Mouse (Mus musculus) left cerebral cortex, adult 18-20 months (tissue): ENCODE results near the gene Chgb. TPM values are rescaled to one million over a fixed set of nuclear protein-coding genes. Genes with fewer than 3 reads are reported as not detected.

Experiments
- DNase-seq, 2 experiments: peaks; one replicate each; pipeline ENCODE4 v3.0.0; 2021 to 2022; ENCODE audit warnings: low spot score in 2 of 2, mixed read lengths in 1 of 2
- long read RNA-seq, 2 experiments: library from polyadenylated mRNA; stranded (forward); transcript quantifications; one replicate each; pipeline ENCODE4 v2.0.0; 2021
- total RNA-seq, 2 experiments: library from RNA; stranded (reverse); gene quantifications; 2 replicates each; pipeline ENCODE4 v1.2.3; 2021

The Chgb gene
- total RNA-seq = 100 to 1,000 TPM; 266 to 279 TPM
- long read RNA-seq, experiment 1, transcript Chgb-201 (5 exons, 2,740 nt) = major isoform, 401 of 538 reads
- long read RNA-seq, experiment 1, partial matches to known transcripts = 131 of 538 reads
- long read RNA-seq, experiment 1, other reads (novel, unspliced or antisense) = 6 of 538 reads
- long read RNA-seq, experiment 2, transcript Chgb-201 (5 exons, 2,740 nt) = major isoform, 315 of 413 reads
- long read RNA-seq, experiment 2, partial matches to known transcripts = 88 of 413 reads
- long read RNA-seq, experiment 2, other reads (novel, unspliced or antisense) = 10 of 413 reads

DNA sequence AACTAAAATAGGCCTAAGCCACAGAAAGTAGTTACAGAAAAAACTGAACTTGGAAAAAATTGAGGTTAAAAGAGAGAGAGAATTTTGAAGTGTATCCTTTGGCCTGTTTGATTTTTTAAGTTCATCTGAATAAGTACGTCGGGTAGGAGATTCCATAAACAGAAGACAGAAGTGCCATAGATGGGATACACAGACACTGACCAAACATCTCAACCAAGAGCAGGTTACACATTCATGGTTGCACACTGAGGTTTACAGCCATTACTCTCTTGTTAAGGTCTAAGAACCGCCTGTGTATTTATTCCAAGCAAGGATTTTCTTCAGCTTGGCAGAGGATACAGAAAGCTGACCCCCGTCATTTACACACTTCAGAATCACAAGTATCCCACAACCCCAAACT is at the start of gene Chgb:
Gene Chgb (plus strand): TSS at position 301 of the 400 bp plus-strand sequence.
- no peak for DNase-seq

DNA sequence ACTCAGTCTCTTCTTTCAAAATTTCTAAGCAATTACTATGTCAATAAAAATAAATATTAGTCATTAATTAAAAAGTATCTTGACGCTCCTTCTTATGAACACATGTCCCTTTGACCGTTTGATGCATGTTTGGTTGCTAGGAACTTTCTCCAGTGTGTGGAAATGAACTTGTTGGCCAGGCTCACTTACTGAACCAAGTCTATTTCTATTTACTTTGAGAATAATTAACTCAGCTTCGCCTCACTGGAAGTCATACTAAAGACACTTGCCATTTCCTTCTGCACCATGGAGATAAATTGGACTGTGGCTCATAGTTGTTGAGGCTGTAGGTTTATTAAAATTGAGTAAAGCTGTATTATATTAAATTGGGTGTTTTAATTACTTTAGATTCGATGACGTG is 48.1 kb upstream of the Chgb start:
- DNase-seq = no peak

DNA sequence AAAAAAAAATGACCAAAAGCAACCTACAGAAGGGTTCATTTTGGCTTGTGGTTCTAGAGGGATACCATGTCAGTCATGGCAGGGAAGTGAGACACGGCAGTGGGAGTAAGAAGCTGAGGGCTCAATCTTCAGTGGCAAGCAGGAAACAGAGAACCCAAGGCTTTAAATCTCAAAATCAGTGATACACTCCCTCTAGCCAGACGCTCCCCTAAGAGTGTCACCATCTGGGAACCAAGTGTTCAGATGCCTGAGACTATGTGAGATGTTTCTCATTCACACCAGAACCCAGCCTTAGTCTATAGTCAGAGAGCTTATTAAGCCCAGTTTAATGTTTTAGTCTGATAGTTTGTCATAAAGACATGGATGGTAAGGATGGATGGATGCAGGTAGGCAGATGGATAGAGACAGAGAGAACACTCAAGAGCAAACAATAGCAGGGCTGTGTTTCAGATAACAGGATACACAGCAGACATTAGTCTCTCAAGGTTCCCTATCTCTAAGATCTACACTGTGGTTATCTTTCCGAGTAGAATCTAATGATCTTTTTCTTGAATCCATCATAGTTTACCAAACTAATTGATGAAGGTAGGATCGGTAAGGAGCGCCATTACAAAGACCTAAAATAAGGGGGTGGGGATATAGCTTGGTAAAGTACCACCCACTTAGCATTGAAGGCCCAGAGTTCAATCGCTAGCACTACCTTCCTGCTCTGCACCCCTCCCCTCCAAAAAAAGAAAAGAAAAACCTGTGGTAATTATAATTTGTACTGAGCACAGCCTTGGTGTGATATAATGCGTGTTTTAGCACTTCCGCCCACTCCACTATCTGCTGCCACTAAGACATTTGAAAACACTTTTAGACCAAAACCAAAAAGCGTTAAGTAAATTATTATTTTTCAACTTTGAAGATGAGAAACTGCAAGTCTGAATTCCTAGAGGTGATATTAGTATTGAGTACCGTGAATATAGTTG is 47.2 kb upstream of the Chgb start:
- DNase-seq = no peak

DNA sequence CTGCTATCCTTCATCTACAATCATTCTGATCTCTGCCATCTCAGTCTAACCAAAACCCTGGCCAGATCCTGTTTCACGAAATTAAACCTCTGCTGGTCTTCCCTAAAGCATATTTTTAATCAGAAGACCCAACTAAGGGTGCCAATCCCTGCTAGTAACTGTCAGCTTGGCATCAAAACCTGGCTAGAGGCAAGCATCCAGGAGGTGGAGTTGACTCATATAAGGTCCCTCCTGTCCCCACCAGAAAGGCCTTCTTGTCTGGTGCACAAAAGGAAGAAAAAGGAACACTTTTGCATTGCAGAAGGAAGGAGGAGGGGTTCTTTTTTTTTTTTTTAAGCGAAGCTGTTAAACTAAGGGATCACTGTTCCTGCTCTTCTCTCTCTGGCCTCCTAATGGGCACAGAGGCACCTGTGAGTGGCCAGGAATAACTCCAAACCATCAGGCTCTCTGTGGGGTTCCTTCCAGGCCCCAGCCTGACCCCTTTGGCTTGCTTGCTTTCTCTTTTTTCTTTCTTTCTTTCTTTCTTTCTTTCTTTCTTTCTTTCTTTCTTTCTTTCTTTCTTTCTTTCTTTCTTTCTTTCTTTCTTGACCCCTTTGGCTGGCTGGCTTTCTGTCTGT is 42.2 kb upstream of the Chgb start:
- no peak for DNase-seq

DNA sequence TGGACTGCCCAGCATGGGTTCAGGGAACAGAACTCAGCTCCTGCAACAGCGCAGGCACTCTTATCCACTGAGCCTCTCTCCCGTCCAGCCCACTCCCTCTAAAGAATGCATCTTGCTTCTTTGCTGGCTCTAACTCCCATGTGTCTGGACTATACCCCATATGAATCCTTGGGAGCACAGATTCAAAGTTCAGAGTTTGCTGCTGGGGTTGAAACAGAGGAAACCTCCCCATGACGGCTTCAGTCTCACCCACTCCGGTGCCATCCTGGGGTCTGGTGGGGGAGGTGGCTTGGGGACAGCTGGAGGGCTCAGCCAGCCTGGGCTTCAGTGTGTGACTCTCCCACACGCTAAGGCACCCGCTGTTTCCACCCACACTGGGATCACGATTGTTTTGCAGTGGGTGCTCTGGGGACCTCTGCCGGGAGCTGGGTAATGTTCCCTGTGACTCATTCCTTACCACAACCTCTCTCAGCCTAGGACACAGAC is 39.2 kb upstream of the Chgb start:
- DNase-seq = peak; percentile 62 to 83

DNA sequence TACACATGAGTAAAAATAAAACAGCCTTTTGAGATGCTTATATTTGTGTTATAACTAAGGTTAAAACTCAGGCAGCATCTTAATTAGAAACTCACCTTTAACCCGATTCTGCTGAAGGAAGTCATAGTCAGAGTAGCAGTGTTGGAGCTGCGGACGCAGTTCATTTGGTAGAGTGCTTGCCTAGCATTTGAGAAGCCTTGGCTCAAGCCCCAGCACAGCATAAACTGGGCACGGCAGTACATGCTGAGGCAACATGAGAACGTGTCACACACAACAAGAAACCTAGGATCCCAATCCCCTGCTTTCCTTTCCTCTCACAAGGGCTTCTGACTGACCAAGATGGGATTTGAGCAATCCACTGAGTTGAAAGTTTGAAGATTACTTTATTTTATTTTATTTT is 36.2 kb upstream of the Chgb start:
- DNase-seq = no peak

DNA sequence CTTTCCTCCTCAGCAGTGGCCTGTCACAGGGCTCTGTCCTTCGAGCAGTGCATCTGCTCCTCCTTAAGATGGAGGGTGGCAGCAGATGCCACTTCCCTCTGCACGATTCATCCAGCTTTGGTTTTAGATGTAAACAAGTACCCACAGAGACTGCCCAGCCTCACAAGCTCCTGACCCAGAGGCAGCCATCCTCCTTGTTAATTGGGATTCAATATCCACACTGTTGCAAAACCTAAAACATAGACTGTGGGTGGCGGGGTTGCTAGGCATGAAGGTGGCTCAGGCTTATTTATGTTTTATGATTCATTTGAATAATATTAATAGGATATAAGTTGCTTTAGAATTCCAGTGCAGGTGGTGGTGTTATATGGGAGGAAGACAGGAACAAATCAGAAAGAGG is 35.0 kb upstream of the Chgb start:
- no peak for DNase-seq

DNA sequence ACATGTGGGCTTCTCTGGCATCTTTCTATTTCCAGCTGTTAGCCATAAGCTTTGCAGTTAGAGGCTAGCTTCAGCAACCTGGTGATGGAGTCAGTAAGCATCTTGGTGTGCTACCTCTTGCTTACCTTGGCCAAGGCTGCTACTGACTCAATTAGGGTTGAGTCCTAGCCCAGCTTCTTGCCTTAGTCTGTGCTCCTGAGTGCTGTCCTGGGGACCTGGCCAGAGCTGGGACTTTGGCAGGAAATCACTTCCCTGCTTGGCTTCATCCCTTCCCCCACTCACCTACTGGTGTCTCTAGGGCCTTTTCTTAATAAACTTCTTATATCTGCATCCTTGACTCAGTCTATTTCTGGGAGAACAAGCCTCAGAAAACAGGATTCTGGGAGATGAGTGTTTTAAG is 30.4 kb upstream of the Chgb start:
- no peak for DNase-seq

DNA sequence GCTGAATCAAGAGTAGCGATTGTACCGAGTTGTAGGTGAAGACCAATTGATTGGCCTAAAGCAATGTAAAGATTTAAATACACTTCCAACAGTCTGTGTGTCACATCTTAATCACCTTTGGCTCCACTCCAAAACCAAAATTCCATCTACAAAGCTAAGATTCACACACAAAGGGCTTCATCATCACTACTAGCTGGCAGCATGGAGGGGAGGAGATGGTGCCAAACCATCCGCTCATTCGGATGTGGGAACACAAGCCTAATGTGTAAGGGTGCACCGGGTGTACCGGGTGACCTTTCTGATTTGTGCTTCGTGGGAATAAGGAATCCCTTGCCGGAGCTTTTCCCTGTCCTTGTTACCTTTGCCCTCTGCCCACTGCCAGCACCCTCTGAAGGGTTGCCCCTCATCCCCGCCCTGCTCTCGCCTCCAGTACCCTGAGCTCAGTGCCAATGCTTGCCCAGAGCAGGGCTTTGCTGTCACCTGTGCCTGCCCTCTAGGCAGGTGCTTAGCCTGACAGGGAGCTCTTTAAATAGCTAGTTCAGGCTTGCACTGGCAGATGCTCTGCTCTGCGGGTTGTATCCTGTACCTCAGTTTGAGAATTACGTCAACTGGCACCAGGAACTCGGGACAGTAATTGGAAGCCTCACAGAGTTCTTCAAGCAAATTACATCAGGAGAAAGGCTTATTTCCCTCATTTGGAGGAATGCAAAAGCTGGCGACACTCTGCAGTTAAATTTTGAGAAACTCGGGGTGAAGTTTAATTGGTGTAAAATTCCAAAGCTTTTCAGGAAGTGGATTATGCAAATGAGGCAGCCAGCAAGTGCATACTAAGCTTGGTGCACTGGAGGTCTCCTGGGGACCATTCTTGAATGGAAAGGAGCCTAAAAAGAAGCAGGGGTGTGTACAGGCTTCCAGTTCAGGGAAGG is 29.7 kb upstream of the Chgb start:
- peak in 1 of 2 experiments; percentile 28 for DNase-seq

DNA sequence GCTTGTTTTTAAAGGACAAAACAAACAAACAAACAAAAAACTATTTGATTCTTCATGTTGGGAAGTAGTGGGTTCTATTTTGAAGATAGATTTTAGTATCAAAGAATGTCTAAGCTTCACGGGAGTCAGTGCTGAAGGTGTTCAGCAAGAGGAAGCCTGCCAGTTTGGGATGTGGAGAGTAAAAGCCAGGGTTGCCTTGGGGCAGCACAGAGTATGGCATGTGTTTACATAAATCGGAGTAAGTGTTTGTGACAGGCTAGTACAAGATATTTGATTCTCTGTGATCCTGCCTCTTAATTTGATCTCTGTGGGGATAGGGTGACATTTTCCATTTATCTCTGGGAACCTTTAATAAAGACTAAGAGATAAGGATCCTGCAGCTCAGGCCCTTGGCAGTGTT is 28.7 kb upstream of the Chgb start:
- no peak for DNase-seq

DNA sequence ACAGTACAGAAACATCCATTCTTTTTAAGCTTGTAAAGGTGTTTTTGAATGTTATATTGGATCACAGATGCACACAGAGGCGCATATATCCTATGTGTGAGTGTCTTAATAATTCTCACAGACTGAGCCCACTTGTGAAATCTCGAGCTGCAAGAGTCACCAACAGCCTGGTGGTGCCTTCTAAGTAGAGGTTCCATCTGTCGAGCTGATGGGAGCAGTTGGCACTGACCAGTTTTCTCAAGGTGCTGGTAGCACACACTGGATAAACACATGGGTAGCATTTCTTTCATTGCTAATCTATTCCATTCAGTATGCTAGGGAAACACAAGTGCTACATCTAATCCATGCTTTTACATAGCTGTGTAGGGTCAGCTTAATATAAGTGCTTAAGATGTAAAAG is 27.9 kb upstream of the Chgb start:
- no peak for DNase-seq

DNA sequence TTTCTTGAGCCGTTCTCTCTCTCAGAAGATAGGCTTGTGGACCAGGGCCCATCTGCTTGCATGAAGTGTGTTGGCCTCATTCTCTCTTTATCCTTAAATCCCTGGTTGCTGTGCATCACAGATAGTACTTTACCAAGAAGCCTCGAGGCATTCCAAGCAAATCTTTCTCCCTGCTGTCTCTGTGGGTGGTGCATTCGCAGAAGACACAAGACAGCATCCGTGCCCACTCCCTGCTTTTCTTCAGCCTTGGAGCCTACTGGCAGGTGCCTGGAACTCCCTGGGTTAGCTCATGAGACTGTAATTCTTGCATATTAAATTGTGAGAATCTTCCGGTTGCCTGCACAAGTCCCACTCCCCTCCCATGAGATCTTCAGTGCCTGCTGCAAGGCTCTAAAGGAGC is 23.2 kb upstream of the Chgb start:
- DNase-seq = peak; percentile 58 to 82

DNA sequence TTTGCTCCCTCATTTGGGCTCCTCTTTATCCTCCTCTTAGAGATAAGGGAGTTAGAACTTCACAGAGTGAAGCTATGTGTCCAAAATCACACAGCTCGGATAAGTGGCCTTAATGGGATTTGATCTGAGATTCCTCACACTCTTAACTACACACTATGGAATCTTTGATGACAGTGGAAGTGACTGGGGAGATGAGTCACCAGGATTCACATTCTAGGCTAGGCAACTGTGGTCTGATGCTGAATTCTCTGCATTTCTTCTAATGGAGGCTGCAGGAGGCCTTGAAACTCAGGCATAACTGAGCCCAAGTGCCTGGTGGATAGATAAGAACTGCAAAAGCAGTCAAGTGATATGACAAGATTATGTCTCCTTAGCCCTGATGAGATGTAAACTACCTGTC is 10.3 kb upstream of the Chgb start:
- no peak for DNase-seq

DNA sequence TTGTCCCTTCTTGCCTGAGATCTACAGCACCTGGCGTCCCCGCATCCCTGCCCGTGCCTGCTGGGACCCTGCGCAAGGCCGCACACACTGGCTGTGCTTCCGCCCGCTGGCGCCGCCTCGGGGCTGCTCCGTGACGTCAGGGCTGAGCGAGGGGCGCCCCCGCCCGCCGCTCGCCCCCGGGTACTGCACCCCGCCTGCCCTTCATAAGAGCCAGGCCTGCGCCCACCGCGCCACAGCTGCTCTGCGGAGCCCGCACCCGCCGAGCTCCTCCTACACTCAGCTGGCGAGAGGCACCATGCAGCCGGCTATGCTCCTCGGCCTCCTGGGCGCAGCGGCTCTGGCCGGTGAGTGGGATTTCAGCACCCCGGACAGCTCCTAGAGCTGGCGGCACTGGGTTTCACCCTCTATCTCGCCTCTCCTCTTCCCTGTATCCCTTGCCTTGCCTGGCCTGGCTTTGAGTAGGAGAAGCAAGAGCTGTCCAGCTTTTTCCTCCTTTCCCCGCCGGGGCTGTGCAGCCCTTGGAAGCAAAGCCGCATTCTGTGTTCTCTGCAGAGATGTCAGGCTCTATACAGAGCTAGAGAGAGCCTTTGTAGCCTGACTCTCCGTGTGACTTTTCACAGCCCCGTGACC is 476 bp downstream of the Chgb start:
- DNase-seq = peak; percentile 83 to 89

DNA sequence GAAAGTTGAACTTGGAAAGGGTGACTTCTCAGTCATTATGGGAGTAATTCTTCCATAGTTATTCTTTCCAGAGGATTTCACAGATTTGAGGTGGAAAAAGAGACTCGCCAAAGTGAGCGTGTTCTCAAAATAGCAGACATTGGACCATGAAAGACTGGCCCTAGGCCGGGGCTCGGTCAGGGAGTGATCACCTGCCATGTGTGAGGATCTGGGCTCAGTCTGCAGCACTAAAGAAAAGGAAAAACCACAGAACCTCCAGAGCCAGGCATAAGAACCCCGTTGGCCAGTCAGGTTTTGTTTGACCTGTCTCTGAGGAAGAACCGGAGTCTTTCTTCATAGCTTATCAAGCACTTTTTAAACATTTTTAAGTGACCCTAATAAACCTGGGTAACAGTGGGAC is 3.0 kb downstream of the Chgb start:
- DNase-seq = no peak

DNA sequence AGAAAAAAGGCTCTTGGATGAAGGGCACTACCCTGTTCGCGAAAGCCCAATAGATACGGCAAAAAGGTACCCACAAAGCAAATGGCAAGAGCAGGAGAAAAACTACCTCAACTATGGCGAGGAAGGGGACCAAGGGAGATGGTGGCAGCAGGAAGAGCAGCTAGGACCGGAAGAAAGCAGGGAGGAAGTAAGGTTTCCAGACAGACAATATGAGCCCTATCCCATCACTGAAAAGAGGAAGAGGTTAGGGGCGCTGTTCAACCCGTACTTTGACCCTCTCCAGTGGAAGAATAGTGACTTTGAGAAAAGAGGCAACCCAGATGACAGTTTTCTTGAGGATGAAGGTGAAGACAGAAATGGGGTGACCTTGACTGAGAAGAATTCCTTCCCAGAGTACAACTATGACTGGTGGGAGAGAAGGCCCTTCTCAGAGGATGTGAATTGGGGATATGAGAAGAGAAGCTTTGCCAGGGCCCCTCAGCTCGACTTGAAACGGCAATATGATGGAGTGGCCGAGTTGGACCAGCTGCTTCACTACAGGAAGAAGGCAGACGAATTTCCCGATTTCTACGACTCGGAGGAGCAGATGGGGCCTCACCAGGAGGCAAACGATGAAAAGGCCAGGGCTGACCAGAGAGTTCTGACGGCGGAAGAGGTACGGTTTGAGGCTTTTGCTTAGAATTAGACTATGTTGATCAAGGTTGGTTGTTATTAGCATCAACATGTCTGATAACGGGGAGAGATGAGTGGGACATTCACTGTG is 12.5 kb downstream of the Chgb start:
- no peak for DNase-seq

DNA sequence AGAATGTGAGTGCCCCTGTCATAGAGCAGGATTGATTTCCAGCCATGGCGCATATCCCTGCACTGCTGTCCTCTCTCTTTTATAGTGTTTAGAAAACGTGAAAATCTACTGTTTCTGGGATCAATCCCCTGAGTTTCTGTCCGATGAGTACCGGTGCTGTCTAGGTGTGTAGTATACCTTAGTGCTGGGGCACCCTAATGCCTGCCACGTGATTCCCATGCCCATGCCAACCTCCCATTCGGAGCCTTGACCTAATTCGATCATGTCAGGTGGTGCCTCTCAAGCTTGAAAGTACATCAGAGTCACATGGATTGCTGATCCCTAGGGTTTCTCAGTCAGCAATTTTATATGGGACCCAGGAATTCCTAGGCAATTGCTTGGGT is 13.1 kb downstream of the Chgb start:
- DNase-seq = no peak

DNA sequence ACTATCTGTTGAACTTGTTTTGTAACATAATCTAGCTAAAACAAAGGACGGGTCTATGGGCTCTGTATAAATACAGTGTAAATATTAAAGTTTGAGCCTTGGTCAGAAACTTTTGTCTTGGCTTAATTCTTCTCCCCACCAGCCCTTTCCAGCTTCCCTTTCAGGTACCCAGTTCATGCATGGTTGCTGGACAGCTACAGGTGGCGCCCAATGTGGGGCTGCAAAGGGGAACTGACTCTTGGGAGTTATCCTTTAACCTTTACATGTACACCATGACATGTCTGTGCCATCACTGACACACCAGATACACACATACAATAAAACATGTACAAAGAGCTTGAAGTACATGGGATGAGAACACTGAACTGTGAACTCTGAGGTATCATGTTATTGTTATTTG is 21.9 kb downstream of the Chgb start:
- no peak for DNase-seq

DNA sequence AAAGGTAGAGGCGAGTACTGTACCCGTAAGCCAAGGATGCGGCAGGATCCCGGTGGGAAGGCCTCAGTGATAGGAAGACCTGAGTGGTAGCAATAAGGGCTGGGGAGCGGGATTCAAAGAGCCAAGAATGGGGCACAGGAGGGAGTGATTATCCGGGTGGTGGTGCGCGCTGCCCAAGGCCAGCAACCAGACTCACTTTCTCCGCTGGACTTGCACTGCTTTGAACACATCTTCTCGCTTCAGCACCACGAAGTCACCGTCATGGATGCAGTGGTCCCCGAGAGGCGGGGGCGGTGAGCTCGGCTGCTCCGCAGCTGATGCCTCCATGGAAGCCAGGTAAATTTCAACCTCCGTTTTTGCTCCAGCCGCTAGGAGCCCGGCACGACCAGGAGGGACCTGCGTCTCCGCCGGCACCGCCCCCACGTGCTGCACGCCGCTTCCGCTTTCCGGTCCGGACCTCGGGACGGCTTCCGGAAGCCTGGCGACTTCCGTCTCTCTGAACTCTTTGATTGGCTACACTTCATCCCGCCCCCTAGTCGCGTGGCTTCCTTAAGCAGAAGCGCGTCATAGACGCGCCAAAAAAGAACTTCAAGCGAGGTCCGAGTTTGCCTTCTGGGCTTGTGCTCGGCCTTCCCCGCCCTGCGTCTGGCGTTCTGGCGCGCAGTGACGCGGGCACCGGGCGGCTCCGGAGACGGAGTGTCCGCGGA is 34.7 kb downstream of the Chgb start, which contains the start of the genes Trmt6 and Mcm8:
Gene Trmt6 (minus strand): TSS at position 448 of the 707 bp plus-strand sequence.
Gene Mcm8 (plus strand): TSS at position 534 of the 707 bp plus-strand sequence.
- peak; percentile 86 to 93 for DNase-seq
